Mouse (Mus musculus) neural tube, embryonic 15.5 days (tissue): ENCODE measurements around the gene Papss2. TPM values are rescaled to one million over a fixed set of nuclear protein-coding genes. Genes with fewer than 3 reads are reported as not detected.

Experiments
- ATAC-seq: fragments of 200-750 bp; cut with Nextera tagmentation; 2 replicates; pipeline ENCODE4 v1.8.0; 2017; ENCODE audit warnings: mild to moderate bottlenecking, moderate TSS enrichment, moderate library complexity; ENCODE audit not compliant: low FRiP score
- H3K27ac ChIP-seq: fragments of 300-500 bp; sonication (generic); replicated peaks from 2 replicates; pipeline ENCODE4 v1.5.1; 2015; ENCODE audit warnings: mild to moderate bottlenecking, inconsistent platforms
- H3K27me3 ChIP-seq: fragments of 300-500 bp; sonication (generic); replicated peaks from 2 replicates; pipeline ENCODE4 v1.6.1; 2015; ENCODE audit warnings: inconsistent platforms
- H3K36me3 ChIP-seq: fragments of 300-500 bp; sonication (generic); 2 replicates; pipeline ENCODE4 v1.6.1; 2015; ENCODE audit warnings: inconsistent platforms
- H3K4me1 ChIP-seq: fragments of 300-500 bp; sonication (generic); 2 replicates; pipeline ENCODE4 v1.6.1; 2015; ENCODE audit warnings: inconsistent platforms
- H3K4me2 ChIP-seq: fragments of 300-500 bp; sonication (generic); 2 replicates; pipeline ENCODE4 v1.6.1; 2015; ENCODE audit warnings: inconsistent platforms, mild to moderate bottlenecking, moderate library complexity
- H3K4me3 ChIP-seq: fragments of 300-500 bp; sonication (generic); replicated peaks from 2 replicates; pipeline ENCODE4 v1.5.1; 2015; ENCODE audit warnings: mild to moderate bottlenecking, inconsistent platforms
- H3K9ac ChIP-seq: fragments of 300-500 bp; sonication (generic); replicated peaks from 2 replicates; pipeline ENCODE4 v1.6.1; 2015; ENCODE audit warnings: mild to moderate bottlenecking, inconsistent platforms
- H3K9me3 ChIP-seq: fragments of 300-500 bp; sonication (generic); replicated peaks from 2 replicates; pipeline ENCODE4 v1.6.1; 2016; ENCODE audit warnings: inconsistent platforms
- WGBS: fragments of 180-500 bp; shearing (Covaris S2); methylation state at CpG from one replicate; pipeline ENCODE4 v1.1.7; 2015; ENCODE audit warnings: mixed read lengths; 5-methylcytosine and 5-hydroxymethylcytosine counted together
- polyA plus RNA-seq: library from polyadenylated mRNA; unstranded; fragments of >200 nt; fragmentation: Nextera tagmentation; extraction: Ambion mirVana; gene quantifications from 2 replicates; pipeline ENCODE4 v1.2.1, GENCODE M21; 2015

Papss2 gene
- 1.7 and 1.9 TPM in 2 replicates for polyA plus RNA-seq

- Histone ChIP-seq H3K27ac (no peak within 1 kb of the TSS), H3K36me3 (no peaks in the 10 kb centered on the region), H3K4me1 (peaks cover 11% of the 10 kb centered on the region), H3K4me2 (peak within 1 kb of the TSS; percentile 86), H3K27me3 (peaks cover 14% of the 10 kb centered on the region), H3K9me3 (no peaks in the 10 kb centered on the region), H3K4me3 (peak within 1 kb of the TSS; percentile 52), H3K9ac (peak within 1 kb of the TSS; percentile 51)
- peak; percentile 76 for ATAC-seq
- WGBS = 1% methylated on average over 55 of the region's 64 CpGs
These were observed at the start of gene Papss2 for GRCm38 (mm10) chr19:32595506-32596286. Papss2 (plus strand) TSS chr19:32595790.

- Histone ChIP-seq H3K4me2 (no peak overlapping the region), H3K27me3 (no peaks in the 10 kb centered on the region), H3K36me3 (no peaks in the 10 kb centered on the region), H3K4me3 (no peak overlapping the region), H3K4me1 (no peaks in the 10 kb centered on the region), H3K9ac (no peak overlapping the region), H3K27ac (no peak overlapping the region), H3K9me3 (no peaks in the 10 kb centered on the region)
- ATAC-seq = no peak
- WGBS = 75% methylated on average over 3 of the region's 3 CpGs
These were observed 48.2 kb upstream of the Papss2 start for GRCm38 (mm10) chr19:32547396-32547795.

- Histone ChIP-seq H3K36me3 (no peaks in the 10 kb centered on the region), H3K4me3 (no peak overlapping the region), H3K9me3 (no peaks in the 10 kb centered on the region), H3K27me3 (no peaks in the 10 kb centered on the region), H3K27ac (no peak overlapping the region), H3K9ac (no peak overlapping the region), H3K4me1 (no peaks in the 10 kb centered on the region), H3K4me2 (no peak overlapping the region)
- 92% methylated on average over 15 of the region's 15 CpGs for WGBS
- ATAC-seq = no peak
These were observed 47.4 kb upstream of the Papss2 start for GRCm38 (mm10) chr19:32548202-32548601.

GRCm38 (mm10) chr19:32550446-32550845 lies 45.1 kb upstream of the Papss2 start:
- H3K9me3 ChIP-seq = no peaks in the 10 kb centered on the region
- H3K9ac ChIP-seq = no peak overlapping the region
- 76% methylated on average over 5 of the region's 5 CpGs for WGBS
- H3K27ac ChIP-seq = no peak overlapping the region
- no peaks in the 10 kb centered on the region for H3K36me3 ChIP-seq
- H3K4me3 ChIP-seq = no peak overlapping the region
- H3K4me2 ChIP-seq = no peak overlapping the region
- H3K27me3 ChIP-seq = no peaks in the 10 kb centered on the region
- ATAC-seq = no peak
- H3K4me1 ChIP-seq = no peaks in the 10 kb centered on the region

GRCm38 (mm10) chr19:32551442-32551841 lies 44.1 kb upstream of the Papss2 start:
- H3K27me3 ChIP-seq = no peaks in the 10 kb centered on the region
- H3K27ac ChIP-seq = no peak overlapping the region
- no peak for ATAC-seq
- no peak overlapping the region for H3K4me3 ChIP-seq
- no peak overlapping the region for H3K4me2 ChIP-seq
- WGBS = 80% methylated on average over 3 of the region's 3 CpGs
- no peak overlapping the region for H3K9ac ChIP-seq
- no peaks in the 10 kb centered on the region for H3K9me3 ChIP-seq
- no peaks in the 10 kb centered on the region for H3K36me3 ChIP-seq
- no peaks in the 10 kb centered on the region for H3K4me1 ChIP-seq

GRCm38 (mm10) chr19:32552106-32552505 lies 43.5 kb upstream of the Papss2 start:
- no peak for ATAC-seq
- 69% methylated on average over 1 of the region's 1 CpGs for WGBS
- Histone ChIP-seq H3K27ac (no peak overlapping the region), H3K4me2 (no peak overlapping the region), H3K9me3 (no peaks in the 10 kb centered on the region), H3K27me3 (no peaks in the 10 kb centered on the region), H3K9ac (no peak overlapping the region), H3K4me3 (no peak overlapping the region), H3K36me3 (no peaks in the 10 kb centered on the region), H3K4me1 (no peaks in the 10 kb centered on the region)

GRCm38 (mm10) chr19:32553310-32553709 lies 42.3 kb upstream of the Papss2 start:
- H3K4me3 ChIP-seq = no peak overlapping the region
- WGBS = 71% methylated on average over 3 of the region's 3 CpGs
- H3K9ac ChIP-seq = no peak overlapping the region
- no peak for ATAC-seq
- no peaks in the 10 kb centered on the region for H3K36me3 ChIP-seq
- no peak overlapping the region for H3K27ac ChIP-seq
- no peaks in the 10 kb centered on the region for H3K4me1 ChIP-seq
- no peaks in the 10 kb centered on the region for H3K9me3 ChIP-seq
- no peaks in the 10 kb centered on the region for H3K27me3 ChIP-seq
- no peak overlapping the region for H3K4me2 ChIP-seq

- H3K9me3 ChIP-seq = no peaks in the 10 kb centered on the region
- H3K4me2 ChIP-seq = no peak overlapping the region
- no peaks in the 10 kb centered on the region for H3K36me3 ChIP-seq
- H3K27me3 ChIP-seq = no peaks in the 10 kb centered on the region
- H3K9ac ChIP-seq = no peak overlapping the region
- H3K4me3 ChIP-seq = no peak overlapping the region
- no peak overlapping the region for H3K27ac ChIP-seq
- no peaks in the 10 kb centered on the region for H3K4me1 ChIP-seq
- 29% methylated on average over 3 of the region's 3 CpGs for WGBS
- ATAC-seq = peak; percentile 24; the same call in 1 of the 2 replicates
These were observed 40.3 kb upstream of the Papss2 start for GRCm38 (mm10) chr19:32555257-32555656.

GRCm38 (mm10) chr19:32567025-32567424 lies 28.6 kb upstream of the Papss2 start:
- H3K4me3 ChIP-seq = no peak overlapping the region
- ATAC-seq = no peak
- H3K9me3 ChIP-seq = no peaks in the 10 kb centered on the region
- no peaks in the 10 kb centered on the region for H3K27me3 ChIP-seq
- H3K9ac ChIP-seq = no peak overlapping the region
- no peak overlapping the region for H3K27ac ChIP-seq
- H3K36me3 ChIP-seq = no peaks in the 10 kb centered on the region
- H3K4me1 ChIP-seq = no peaks in the 10 kb centered on the region
- H3K4me2 ChIP-seq = no peak overlapping the region
- 87% methylated on average over 8 of the region's 8 CpGs for WGBS

GRCm38 (mm10) chr19:32567447-32567846 lies 28.1 kb upstream of the Papss2 start:
- Histone ChIP-seq H3K9ac (no peak overlapping the region), H3K27me3 (no peaks in the 10 kb centered on the region), H3K36me3 (no peaks in the 10 kb centered on the region), H3K27ac (no peak overlapping the region), H3K9me3 (no peaks in the 10 kb centered on the region), H3K4me1 (no peaks in the 10 kb centered on the region), H3K4me3 (no peak overlapping the region), H3K4me2 (no peak overlapping the region)
- ATAC-seq = no peak
- WGBS = 87% methylated on average over 5 of the region's 5 CpGs

GRCm38 (mm10) chr19:32568470-32568869 lies 27.1 kb upstream of the Papss2 start:
- no peak overlapping the region for H3K9ac ChIP-seq
- H3K4me2 ChIP-seq = no peak overlapping the region
- WGBS = 85% methylated on average over 3 of the region's 3 CpGs

GRCm38 (mm10) chr19:32568961-32569653 lies 26.5 kb upstream of the Papss2 start:
- no peaks in the 10 kb centered on the region for H3K9me3 ChIP-seq
- no peaks in the 10 kb centered on the region for H3K36me3 ChIP-seq
- no peaks in the 10 kb centered on the region for H3K27me3 ChIP-seq
- H3K9ac ChIP-seq = no peak overlapping the region
- H3K4me2 ChIP-seq = no peak overlapping the region
- no peak for ATAC-seq
- H3K4me3 ChIP-seq = no peak overlapping the region
- H3K27ac ChIP-seq = no peak overlapping the region
- H3K4me1 ChIP-seq = no peaks in the 10 kb centered on the region
- 88% methylated on average over 3 of the region's 3 CpGs for WGBS

More at GRCm38 (mm10) chr19:32568470-32568869, 27.1 kb upstream of the Papss2 start:
- no peak overlapping the region for H3K27ac ChIP-seq
- no peak for ATAC-seq
- no peaks in the 10 kb centered on the region for H3K4me1 ChIP-seq
- no peak overlapping the region for H3K4me3 ChIP-seq
- no peaks in the 10 kb centered on the region for H3K9me3 ChIP-seq
- no peaks in the 10 kb centered on the region for H3K27me3 ChIP-seq
- no peaks in the 10 kb centered on the region for H3K36me3 ChIP-seq
